Mouse (Mus musculus): Measurements from ENCODE around the gene Gm17521. TPM values are rescaled to one million over a fixed set of nuclear protein-coding genes. Genes with fewer than 3 reads are reported as not detected.
"Not testable (repeated sequence)": the region's sequence is repeated elsewhere in the genome, so short reads cannot be mapped to it uniquely, and the experiment has no call there.

Gm17521 gene
- polyA plus RNA-seq (2016; fragmentation: Nextera tagmentation; extraction: Ambion mirVana): not detected in 2 replicates

DNA sequence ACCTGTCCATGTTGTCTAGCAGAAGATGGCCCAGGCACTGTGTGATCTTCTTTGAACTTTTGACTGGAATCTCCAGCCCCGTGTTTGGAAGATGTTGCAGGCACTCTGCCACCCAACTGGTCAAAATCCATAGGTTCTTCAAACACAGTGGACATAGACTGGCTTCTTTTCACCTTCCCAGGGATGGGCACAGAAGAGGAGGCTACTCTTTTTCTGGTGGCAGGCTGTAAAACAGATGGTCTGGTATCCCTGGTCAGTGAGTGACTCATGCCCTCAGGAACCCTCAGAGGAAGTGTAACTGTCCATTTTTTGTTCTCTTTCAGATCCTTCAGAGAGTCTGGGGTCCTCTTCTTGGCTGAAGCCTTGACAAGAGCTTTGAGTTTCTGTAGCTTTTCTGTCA is at the start of gene Gm17521:
TSS of gene Gm17521 (minus strand) at position 101 of the 400 bp plus-strand sequence.
- H3K9me3 ChIP-seq (replicated peaks); H3K36me3 ChIP-seq; H3K27ac ChIP-seq (ENCODE audit: poor library complexity, severe bottlenecking); H3K9ac ChIP-seq; H3K4me2 ChIP-seq; H3K4me3 ChIP-seq; H3K27me3 ChIP-seq (replicated peaks); ATAC-seq (ENCODE audit: insufficient number of reproducible peaks, low FRiP score); H3K4me1 ChIP-seq (replicated peaks): not testable (repeated sequence)
- 70% methylated on average over 1 of the region's 1 CpGs for WGBS

- H3K9me3 ChIP-seq (replicated peaks): no peaks in the 10 kb centered on the region
- no peak overlapping the region for H3K4me3 ChIP-seq
- H3K9ac ChIP-seq: no peak overlapping the region
- H3K4me1 ChIP-seq (replicated peaks): no peaks in the 10 kb centered on the region
- H3K27ac ChIP-seq (ENCODE audit: poor library complexity, severe bottlenecking): no peak overlapping the region
- ATAC-seq (ENCODE audit: insufficient number of reproducible peaks, low FRiP score): no peak
- no peak overlapping the region for H3K4me2 ChIP-seq
- H3K36me3 ChIP-seq: no peaks in the 10 kb centered on the region
- no peaks in the 10 kb centered on the region for H3K27me3 ChIP-seq (replicated peaks)
Observed at GRCm38 (mm10) chrX:123043956-123044355, 14.5 kb upstream of the Gm17521 start.

DNA sequence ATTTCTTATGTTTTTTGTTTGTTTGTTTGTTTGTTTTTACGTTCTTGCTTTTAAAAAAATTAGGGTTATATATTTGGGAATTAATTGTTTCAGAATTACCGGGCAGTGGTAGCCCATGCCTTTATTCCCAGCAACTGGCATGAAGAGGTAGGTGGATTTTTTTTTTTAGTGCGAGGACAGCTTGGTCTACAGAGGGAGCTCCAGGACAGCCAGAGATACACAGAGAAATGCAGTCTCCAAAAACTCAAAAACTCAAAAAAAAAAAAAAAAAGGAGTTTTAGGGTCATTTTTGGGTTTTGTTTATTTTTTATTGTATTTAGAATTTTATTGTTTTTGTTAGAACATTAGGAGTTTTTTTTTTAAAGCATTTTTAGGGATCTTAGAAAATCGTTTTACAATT is 14.0 kb upstream of the Gm17521 start:
- no peak overlapping the region for H3K27ac ChIP-seq (ENCODE audit: poor library complexity, severe bottlenecking)
- H3K36me3 ChIP-seq: no peaks in the 10 kb centered on the region
- no peaks in the 10 kb centered on the region for H3K27me3 ChIP-seq (replicated peaks)
- no peaks in the 10 kb centered on the region for H3K4me1 ChIP-seq (replicated peaks)
- no peak overlapping the region for H3K9ac ChIP-seq
- 65% methylated on average over 4 of the region's 4 CpGs for WGBS
- no peak overlapping the region for H3K4me3 ChIP-seq
- H3K9me3 ChIP-seq (replicated peaks): no peaks in the 10 kb centered on the region
- H3K4me2 ChIP-seq: no peak overlapping the region
- ATAC-seq (ENCODE audit: insufficient number of reproducible peaks, low FRiP score): no peak

Other genes with a start within 250 kb of the Gm17521 start
- gene Cldn34c1, start 73.8 kb upstream of the Gm17521 start, polyA plus RNA-seq (2016; fragmentation: Nextera tagmentation; extraction: Ambion mirVana): 9.5 and 11.0 TPM in 2 replicates
- gene Srsx, start 192.8 kb upstream of the Gm17521 start, polyA plus RNA-seq (2016; fragmentation: Nextera tagmentation; extraction: Ambion mirVana): not detected in 2 replicates
- gene Gm17577, start 217.2 kb upstream of the Gm17521 start, polyA plus RNA-seq (2016; fragmentation: Nextera tagmentation; extraction: Ambion mirVana): not detected in 2 replicates